Mouse (Mus musculus): ENCODE data around the gene Samd4b.

Samd4b gene

DNA sequence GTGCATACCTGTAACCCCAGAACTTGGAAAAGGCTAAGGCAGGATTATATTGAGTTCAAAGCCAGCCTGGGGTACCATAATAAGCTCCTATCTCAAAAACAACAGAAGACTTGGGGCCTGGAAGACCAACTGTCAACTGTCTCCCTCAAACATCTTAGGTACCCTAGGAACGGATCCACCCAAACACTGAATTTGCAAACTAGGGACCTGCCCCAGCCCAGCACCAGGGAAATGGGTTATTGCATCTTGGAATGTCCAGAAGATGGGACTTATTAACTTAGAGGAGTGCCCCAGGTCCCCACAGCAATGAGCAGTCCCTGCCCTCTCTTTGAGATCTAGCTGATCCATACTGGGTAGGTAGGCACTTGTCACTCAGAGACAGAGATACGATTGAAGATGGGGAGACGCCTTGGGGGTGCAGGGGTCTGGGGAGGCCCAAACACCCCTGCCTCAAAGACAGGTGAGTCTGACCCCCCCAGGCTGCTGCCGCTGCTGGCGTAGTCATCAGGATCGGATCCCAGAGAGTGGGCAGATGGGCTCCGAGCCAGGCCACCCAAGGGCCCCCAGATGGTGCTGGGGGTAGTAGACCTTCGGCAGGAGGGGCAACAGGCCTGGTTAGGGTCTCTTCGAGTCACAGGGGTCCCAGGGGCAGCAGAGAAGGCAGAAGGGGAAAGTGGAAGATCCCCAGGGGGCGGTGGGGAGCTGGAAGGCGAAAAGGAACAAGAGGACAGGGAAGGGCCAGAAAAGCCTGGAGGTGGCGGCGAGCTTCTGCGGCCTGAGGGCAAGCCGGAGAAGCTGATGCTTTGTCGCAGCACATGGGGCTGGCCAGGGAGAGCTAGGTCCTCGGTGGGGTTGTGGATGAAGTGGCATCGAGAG is 220.5 kb downstream of the Samd4b start:
- no peak for DNase-seq (ENCODE audit: low spot score)

DNA sequence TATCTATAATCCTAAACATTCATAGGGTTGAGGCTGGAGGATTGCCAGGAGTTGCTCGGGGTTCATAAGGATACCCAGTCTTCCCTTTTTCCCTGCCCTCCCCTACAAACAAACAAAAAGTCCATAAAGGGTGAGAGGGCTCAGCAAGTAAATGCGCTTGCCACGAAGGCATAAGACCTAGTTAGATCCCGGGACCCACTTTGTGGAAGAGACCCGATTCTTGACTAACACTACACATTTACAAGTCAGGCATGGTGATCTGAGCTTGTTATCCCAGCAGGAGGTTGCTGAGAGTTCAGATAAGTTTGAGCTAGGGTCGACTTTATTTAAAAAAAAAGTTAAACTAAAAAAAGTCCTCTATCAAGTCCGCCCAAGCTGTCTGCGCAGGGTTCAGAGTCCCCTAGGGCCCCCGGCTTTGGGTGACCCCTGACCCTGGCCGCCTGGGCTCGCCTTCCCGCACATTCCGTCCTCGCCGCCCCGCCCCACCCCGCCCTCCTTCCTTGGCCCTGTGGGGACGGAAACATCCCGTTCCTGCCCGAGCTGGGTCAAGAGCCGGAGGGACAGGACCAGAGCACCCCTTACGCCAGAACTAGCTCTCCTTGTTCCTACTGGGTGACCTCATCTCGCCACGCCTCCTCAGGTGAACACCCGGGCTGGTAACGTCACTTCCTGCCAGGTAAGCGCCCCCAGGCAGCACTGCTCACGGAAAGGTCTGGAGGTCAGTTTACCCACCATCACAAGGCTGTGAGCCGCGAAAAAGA is 221.8 kb downstream of the Samd4b start:
- no peak for DNase-seq (ENCODE audit: low spot score)

DNA sequence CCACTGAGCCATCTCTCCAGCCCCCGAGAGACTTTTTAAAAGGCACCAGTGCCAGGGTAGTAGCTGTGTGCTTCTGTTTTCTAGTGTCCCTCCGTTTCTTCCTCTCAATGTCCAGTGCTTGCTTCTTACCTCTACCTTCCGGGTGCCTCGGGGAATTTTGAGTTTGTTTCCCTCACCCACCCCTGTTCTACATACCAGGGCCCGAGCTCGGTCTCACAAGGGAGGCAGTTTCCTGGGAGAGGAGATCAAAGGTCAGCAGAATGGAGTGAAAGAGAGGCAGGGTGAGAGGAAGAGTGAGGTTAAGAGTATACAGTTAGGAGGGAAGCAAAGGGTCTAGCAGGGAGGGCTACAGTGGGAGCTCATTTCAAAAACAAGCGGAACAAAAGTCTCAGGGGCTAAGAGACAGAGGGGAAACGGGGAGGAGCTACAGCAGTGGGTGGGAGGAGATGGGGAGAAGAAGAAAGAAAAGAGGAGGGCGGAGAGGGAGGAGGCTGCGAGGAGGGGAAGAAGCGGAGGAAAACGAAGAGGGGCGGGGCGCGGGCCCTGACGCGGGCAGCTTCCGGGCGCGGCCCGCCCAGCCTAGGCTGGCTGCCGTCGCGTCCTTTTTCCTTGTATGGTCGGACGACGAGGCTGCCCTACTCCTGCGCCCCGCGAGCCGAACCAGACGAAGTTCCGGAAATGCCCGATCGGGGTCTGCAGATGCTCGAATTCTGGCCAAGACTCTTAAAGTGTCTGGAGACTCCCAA is 222.6 kb downstream of the Samd4b start:
- DNase-seq (ENCODE audit: low spot score) = peak; percentile 85

DNA sequence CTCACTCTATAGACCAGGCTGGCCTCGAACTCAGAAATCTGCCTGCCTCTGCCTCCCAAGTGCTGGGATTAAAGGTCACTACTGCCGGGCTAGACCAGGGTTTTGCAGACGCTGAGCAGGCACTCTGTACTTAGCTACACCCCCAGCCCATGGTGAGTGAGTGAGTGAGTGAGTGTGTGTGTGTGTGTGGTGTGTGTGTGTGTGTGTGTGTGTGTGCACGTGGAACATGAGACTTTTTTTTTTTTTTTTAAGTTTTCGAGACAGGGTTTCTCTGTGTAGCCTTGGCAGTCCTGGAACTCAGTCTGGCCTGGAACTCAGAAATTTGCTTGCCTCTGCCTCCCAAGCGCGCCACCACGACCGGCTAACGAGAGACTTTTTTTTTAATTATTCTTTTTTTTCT is 223.3 kb downstream of the Samd4b start:
- no peak for DNase-seq (ENCODE audit: low spot score)

DNA sequence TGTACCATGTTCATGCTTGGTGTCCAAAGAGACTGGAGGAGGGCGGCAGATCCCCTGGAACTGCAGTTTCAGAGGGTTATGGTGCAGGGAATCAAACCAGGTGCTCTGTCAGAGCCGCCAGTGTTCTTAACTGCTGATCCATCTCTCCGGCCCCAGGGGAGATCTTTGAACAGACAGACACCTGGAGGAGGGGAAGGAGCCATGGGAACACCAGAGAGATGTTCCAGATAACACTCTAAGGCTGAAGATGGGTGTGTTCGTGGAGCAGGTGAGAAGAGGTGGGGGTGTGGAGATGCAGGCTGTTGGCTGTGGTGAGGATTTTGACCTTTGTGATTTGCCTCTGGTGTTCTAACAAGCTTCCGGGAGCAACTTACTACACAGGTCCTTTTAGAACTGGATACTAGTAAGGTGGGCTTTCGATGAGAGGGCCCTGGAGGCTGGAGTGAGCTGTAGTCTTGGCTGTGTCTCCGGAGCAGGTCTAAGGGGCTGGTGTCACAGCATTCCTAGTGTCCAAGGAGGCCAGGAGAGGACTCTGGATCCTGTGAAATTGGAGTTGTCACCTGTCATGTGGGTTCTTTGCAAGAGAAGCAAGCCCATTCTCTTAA is 224.0 kb downstream of the Samd4b start:
- DNase-seq (ENCODE audit: low spot score) = no peak

DNA sequence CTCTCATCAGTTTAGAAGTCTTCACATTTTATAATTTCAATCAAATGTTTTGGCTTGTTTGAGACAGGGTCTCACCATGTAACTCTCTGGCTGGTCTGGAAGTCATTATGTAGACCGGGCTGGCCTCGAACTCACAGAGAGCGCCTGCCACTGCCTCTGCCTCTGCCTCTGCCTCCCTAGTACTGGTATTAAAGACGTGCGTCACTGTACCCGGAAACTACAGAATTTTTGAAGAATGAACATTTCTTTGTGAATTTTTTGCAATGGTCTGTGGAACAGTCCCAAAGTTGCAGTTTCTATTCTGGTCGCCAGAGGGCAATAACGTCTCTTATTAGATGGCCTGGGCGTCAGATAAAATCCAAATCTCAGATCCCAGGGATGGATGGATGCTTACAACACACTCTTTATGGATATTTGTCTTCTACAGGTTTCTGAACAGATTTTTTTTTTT is 224.8 kb downstream of the Samd4b start:
- peak; percentile 91 for DNase-seq (ENCODE audit: low spot score)

DNA sequence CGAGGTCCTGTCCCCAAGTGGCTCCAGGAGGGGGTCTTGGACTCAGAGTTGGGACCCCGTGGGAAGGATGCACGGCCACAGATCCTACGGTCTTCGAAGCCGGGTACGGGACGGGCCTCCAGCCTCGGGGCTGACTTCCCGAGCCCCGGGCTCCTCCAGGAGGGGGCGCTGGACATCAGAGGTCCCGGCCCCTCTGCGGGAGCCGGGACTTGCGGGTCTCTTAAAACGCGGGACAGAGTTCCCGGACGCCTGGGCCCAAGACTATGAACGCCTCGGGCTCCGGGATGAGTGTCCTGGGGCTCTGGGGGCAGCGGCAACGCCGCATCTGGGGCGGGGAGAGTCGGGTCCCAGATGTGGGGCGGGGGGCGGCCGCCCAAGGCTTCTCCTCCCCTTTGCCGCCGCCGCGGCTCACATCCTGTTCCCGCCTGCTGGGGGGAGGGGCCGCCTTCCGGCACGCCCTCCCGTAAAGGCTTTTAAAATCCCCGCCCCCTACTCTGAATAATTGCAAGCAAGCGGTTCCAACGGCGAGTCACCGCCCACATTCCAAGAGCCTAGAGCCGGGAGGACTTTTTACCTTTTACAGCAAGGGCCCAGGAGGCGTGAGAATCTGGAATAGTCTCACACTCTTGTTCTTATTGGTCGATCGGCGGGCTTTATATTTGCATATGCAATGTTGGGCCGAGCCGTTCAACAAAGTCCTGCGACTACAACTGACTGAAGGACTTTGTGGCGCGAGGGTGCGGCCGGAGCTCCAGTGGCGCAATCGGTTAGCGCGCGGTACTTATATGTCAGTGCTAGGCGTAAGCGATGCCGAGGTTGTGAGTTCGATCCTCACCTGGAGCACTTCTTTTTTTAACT is 225.5 kb downstream of the Samd4b start, which contains the start of gene Plekhg2:
TSS of gene Plekhg2 (minus strand) at position 349 of the 858 bp plus-strand sequence.
- peak; percentile 98 for DNase-seq (ENCODE audit: low spot score)

DNA sequence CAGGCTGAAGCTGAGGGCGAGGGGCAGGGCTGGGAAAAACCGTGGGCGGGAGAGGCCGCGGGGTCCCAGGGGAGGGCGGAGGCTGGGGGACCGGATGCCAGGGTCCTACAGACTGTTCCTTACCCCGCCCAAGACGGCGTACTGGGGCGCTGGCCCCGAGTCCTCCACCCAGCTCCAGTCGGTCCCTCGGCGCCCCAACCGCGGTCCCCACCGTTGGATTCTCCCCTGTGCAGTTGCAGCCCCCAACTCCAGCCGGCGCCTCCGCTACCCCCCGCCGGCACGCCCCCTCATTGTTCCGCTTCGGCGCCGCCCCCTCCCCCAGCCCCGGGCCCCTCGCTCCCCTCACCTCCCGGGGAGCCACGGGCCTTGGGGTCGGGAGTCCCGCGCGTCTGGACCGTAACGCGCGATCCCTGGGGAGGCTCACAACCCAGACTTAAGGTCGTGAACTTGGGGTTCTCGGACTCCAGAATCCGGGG is 226.4 kb downstream of the Samd4b start:
- DNase-seq (ENCODE audit: low spot score) = peak; percentile 58

DNA sequence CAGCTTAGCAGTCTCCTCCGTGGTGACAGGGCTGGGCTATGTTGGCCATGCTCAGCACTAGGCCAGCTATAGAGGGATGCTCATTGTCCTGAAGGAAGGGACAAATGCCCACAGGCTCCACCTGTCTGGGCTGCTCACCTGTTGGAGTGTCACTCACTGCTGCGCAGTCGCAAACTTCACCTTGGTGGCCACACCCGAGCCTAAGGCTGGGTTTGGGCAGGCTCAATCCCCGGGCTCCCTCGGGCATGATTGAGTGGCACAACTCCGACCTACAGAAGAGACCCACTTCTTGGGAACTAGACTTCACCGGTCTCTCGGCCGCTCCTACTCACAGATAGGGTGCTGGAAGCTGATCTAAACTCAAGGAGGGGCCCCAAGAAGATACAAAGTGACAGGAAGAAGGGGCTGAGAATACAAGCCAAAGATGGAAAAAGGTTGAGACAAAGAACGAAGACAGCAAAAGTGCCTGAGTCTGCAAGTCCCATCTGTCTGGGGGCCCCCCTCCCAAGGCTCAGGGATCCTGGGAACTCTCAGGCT is 226.9 kb downstream of the Samd4b start:
- no peak for DNase-seq (ENCODE audit: low spot score)

DNA sequence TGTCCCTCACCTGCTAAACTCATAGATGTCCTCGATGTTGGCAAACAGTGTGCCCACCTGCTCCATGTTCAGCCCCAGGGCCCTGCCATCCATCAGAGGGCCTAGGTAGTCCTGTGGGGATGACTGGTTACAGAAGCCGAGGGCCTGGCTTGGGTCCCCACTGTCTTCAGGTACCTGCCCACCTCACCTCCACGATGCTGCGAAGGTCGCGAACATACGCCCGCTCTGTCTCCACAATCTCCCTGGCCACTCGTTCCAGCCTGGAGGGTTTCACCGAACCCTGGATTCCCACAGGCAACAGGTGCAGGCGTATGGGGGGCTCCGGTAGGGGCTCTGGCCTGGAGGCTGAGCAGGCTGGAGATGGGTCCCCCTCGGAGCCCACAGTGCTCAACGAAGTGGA is 227.9 kb downstream of the Samd4b start:
- DNase-seq (ENCODE audit: low spot score) = no peak

DNA sequence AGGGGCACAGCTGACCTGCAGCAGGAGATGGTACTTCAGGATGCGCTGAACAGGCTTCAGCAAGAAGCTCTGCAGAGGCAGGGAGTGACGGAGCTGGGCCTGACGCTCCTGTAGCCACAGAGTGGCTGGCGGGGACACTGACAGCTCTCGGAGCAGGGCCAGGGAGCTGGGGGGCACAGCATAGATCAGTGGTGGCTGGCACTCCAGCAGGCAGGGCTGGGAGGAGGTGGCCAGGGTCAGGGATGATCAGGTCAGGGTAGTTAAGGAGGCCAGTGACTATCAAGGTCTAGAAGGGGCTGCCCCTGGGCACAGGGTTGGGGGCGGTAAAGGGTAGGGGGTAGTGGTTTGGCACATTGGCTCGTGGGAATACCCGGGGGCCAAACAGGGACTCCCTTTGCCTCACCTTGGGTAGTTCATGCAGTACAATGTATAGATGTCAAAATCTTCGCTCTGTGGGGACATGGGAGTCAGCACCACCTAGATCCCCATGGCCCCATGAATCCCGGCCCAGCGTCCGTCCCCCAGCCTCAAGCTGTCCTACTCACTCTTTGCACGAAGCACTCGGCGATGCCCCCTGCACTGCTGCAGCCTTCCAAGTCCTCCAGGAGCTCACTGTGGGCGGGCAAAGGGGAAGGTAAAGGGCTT is 229.5 kb downstream of the Samd4b start:
- no peak for DNase-seq (ENCODE audit: low spot score)

DNA sequence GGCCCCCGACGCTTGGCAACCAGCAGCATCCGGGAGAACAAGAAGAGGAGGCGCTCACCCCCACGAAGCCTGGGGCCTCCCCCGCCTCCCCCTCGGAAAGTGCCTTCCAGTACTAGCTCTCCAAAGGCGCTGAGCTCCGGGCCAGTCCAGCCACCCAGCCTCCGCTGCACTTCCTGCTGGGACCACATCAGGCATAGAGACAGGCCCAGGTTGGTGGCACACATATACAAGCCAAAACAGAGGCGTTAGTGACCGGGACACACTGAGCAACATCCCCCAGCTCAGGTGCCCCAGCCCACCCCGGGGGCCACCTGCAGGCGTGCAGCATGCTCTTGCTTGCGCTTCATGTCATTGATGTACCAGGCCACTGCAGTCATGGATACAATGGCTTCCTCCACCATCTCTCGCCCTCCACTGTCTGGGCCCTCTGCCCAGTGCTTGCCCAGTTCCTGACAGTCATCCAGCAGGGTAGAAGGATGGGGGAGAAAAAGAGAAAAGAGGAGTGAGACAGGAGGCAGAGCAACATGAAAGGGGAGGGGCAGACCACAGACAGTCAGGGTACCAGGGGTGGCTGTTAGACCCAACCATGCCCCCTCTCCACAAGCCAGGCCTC is 230.2 kb downstream of the Samd4b start:
- no peak for DNase-seq (ENCODE audit: low spot score)

DNA sequence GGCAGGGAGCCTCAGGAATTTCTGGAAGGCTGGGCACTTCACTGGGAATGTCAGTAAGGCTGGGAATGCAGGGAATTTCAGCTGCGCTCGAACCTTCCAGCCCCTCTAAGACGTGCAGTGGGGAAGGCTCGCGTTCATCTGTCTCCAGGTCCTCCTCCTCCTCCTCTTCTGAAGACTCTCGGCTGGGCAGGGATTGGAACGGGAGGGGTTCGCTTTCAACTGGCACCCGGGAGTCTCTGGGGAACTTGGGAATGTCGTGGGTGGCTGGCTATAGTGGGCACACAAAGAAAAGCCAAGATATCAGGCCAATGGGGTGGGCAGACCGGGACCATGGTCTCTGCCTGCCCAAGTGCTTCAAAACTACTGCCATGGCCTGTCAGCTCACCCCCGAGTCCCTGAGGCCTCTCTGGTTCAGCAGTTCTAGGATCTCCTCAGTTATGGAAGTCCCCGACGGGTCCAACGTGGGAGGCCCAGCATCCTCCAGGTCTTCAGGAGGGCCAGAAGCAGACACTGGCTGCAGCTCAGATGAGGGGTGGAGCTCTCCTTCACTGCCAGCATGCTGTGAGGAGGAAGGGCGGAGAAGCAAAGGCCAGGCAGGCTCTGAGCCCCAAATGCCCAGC is 235.4 kb downstream of the Samd4b start:
- no peak for DNase-seq (ENCODE audit: low spot score)

DNA sequence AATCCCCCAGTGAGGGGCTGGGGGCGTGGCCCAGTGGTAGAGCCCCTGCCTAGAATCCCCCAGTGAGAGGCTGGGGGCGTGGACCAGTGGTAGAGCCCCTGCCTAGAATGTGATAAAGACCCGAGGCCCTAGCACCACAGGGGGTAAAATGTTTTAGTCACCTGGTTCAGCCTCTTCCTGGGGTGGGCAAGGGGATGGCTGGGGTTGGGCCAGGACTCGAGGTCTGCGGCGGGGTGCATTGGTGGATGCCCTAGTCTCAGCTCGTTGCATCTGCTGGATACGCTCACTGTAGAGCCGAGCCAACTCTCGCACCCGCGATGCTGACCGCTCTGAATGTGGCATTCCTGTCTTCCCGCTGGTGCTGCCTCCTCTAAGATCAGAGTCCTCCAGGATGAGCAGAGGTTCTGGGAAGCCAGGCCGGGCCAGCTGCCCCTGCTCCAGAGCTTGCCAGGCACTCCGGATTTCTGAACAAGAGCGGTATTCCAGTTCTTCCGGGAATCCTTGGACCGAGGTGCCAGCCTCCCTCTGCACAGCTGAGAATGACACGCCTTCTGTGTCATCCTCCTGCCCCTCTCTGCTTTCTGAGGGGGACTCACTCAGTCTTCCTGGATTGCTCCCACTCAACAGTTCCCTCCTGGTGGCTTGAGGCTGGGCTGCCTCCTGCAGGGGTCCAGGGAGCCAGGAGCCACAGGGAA is 236.2 kb downstream of the Samd4b start:
- DNase-seq (ENCODE audit: low spot score) = no peak

DNA sequence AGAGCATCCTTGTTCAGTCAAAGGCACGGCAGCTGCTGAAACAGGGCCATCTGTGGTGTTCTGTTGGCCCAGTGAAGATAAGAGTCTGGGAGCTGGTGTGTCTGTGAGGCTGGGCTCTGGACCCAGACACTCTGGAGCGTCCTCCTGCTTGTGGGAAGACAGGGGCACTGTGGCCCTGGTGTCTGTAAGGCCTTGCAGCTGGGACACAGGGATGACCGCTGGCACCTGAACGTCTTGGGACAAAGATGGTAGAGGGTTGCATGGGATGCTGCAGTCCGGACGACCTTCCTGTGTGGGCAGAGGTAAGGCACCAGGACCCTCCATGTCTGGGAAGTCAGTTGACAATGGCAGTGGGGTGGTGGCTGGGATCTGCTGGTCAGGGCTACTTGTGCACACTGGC is 237.7 kb downstream of the Samd4b start:
- peak; percentile 77 for DNase-seq (ENCODE audit: low spot score)

DNA sequence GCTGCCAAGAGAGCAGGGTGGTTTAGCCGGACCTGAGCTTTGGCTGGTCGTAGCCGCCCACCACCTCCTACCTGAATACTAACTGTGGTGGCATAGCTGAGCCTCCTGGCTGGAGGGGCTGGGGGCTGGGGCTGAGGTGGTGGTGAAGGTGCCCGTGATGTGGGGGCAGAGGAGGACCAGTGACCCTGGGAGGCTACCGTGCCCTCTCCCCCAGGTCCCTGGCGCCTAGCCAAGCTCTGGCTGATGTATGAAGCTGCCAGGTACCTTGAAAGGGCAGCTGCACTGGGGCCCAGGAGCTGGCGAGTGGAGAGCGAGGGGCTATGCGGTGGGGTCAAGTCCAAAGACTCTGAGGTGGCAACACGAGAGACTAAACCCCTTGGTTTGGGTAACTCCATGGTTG is 238.1 kb downstream of the Samd4b start:
- no peak for DNase-seq (ENCODE audit: low spot score)

DNA sequence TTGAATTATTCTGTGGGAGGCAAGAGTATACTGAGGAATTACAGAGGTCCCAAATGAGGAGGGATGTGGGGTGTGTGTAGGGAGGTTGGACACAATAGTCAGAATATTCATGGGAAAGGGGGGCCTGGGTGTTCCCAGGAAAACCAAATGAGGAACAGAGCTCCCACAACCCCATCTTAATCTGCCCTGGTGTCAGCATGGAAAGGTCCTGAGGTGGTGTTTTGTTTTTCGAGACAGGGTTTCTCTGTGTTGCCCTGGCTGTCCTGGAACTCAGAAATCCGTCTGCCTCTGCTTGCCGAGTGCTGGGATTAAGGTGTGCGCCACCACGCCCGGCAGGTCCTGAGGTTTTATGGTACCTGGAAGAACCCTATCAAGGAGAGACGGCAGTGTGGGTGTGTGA is 239.5 kb downstream of the Samd4b start:
- no peak for DNase-seq (ENCODE audit: low spot score)

DNA sequence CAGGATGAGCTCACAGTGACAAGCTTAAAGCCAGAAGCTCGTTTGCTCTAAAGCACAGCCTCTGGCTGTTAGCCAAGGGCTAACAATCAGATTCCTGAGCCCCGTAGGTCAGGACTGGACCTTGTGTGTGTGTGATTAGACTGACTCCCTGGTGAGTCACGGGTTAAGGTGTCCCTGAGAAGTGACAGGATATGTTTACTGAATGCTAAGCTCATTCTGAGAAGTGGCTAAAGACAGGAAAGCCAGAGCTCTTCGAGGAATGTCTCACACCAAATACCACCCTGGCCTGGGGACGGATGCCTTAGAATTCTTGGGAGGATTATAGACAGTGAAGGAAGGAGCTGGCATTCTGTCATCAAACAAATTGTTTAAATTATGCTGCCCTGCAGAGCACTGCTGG is 240.0 kb downstream of the Samd4b start:
- DNase-seq (ENCODE audit: low spot score) = peak; percentile 64

DNA sequence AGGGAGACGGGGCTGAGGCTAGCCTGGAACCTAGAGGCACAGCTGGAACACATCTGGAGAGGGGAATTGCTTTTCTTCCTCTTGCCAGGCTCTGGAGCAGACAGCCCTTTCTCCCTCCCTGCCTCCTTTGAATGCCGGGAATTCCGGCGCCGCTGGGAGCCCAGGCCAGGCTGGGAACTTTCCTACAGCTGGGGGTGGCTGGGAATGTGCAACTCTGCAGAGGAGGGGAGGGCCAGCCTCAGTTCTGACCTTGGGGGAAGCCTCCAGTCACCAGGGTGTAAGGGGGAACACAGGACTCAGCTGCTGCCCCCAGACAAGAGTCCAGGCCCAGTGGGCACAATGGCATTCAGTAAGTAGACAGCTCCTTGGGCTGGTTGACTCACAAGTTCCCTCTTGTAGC is 241.0 kb downstream of the Samd4b start:
- no peak for DNase-seq (ENCODE audit: low spot score)
